Mouse (Mus musculus): ENCODE measurements around the gene Stambpl1.
A peak's percentile ranks its signal among the peaks of the same experiment; 100 is the strongest.

Stambpl1 gene

GRCm38 (mm10) chr19:34237746-34238145 is 45.7 kb downstream of the Stambpl1 start:
- no peak for DNase-seq (ENCODE audit: low read depth, low spot score)

GRCm38 (mm10) chr19:34240273-34241039 is 48.4 kb downstream of the Stambpl1 start:
- no peak for DNase-seq (ENCODE audit: low read depth, low spot score)

DNA sequence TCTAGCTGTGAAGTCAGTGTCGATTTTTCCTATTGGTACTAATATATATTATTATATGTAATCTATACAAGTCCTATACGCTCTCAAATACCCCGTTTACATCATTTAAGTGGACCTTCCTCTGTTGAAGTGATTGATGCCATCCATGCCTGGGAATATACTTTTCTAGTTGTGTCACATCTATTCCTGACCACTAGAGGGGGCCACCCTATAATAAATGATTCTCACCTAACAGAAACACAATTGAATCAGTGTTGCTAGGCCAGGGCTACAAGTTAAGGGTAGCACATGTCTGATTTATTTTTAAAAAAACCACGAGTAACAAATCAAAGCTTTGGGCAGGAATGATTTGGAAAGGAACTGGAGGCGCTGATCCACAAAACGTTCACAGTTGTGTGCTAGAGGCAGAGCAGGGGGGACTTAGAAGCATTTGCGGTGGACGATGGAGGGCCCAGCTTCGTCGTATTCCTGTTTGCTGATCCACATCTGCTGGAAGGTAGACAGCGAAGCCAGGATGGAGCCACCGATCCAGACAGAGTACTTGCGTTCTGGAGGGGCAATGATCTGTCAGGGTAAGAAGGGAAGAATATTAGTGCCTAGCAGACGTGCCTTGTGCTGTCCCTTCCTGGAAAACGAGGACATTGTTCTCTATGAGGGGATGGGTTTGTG is 49.4 kb downstream of the Stambpl1 start:
- DNase-seq (ENCODE audit: low read depth, low spot score): no peak

- no peak for DNase-seq (ENCODE audit: low read depth, low spot score)
These were observed 50.9 kb downstream of the Stambpl1 start for GRCm38 (mm10) chr19:34242925-34243324.

GRCm38 (mm10) chr19:34244056-34244455 is 52.0 kb downstream of the Stambpl1 start:
- peak; percentile 26 for DNase-seq (ENCODE audit: low read depth, low spot score)

DNA sequence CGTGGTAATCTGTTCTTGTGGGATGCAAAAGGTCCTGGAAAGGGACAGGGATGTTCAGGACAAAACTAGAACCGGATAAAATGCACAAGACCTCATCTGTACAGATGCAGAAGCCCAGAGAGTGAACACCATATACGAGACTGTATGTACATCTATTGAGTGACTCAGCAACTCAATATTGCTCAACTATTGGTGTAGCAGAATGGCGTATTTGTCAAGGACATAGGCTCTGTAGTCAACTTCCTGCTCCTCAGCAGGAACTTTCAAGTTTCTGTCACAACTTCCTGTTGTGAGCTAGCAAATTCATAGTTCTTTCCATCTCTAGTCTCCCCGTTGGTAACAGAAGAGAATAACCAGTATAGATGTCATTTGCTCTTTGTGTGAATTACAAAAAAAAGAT is 56.5 kb downstream of the Stambpl1 start:
- DNase-seq (ENCODE audit: low read depth, low spot score): no peak

GRCm38 (mm10) chr19:34250621-34251020 is 58.6 kb downstream of the Stambpl1 start:
- DNase-seq (ENCODE audit: low read depth, low spot score): no peak

DNA sequence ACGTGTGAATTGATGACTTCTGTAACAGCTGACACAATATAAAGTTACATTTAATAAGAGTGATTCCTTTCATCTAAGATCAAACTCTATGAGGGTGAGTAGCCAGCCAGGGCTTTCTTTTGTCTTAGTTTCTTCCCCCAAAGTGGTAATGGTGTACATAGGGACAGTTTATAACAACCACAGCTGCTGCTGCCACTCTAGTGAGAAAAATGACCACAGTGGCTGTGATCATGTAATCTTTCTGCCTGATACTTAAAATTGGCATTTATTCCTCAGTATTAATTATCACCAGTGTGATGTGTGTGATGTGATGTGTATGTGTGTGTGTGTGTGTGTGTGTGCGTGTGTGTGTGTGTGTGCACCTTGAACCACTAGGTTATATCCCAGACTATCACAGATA is 59.9 kb downstream of the Stambpl1 start:
- DNase-seq (ENCODE audit: low read depth, low spot score): no peak

DNA sequence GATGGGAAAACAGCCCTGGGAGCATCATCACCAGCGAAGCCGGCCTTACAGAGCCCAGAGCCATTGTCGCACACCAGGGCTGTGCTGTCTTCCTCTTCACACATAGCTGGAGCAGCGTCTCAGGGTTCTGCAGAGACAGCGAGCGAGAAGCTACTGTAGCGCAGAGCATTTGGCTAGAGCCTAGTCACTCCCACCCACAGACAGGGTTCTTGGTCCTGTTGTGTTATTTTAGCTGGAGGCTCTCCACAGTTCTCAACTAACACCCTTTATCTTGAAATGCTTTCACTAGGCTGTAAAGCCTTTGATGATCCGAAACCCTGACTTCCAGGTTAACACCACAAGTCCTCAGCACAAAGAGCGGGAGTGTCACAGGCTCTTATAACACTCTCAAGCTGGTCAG is 60.4 kb downstream of the Stambpl1 start:
- no peak for DNase-seq (ENCODE audit: low read depth, low spot score)

GRCm38 (mm10) chr19:34254101-34254879 is 62.3 kb downstream of the Stambpl1 start:
- no peak for DNase-seq (ENCODE audit: low read depth, low spot score)

GRCm38 (mm10) chr19:34254880-34255681 is 63.1 kb downstream of the Stambpl1 start, which contains the start of gene Acta2:
Acta2 (minus strand) TSS chr19:34255590.
- DNase-seq (ENCODE audit: low read depth, low spot score): no peak

DNA sequence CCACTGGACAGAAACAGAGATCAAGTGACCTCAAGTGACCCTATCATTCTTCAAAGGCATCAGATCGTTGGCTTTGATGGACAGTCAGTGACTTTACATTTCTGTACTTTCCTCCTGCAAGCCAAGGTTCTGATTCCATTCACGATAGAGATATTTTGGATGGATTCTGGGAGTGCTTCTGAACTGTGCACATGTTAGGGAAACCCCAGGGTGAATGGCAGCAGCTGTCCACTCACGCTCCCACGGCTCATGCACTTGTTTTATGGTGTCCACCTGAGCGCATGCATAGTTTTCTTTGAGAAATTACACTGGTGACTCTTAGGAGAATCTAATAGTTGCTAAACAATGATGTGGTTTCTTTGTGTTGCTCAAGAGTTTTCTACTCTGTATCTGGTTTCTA is 64.1 kb downstream of the Stambpl1 start:
- no peak for DNase-seq (ENCODE audit: low read depth, low spot score)

DNA sequence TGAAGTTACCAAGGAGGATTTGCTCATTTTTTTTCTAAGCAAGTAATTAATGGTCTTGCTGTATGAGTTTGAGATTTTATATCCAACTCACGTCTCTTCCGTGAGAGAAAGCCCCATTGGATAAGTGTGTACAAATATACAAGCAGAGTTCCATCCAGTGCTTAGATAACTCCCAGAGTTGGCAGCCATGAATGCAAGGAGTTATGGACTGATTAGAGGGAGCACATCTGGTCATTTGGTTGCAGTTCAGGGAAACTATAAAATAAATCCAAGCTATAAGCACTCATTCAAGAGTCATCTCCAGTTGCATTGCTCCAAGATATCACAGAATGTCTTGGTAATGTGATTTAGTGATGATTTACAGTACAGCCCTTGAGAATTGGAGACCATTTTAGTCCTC is 64.9 kb downstream of the Stambpl1 start:
- DNase-seq (ENCODE audit: low read depth, low spot score): no peak

DNA sequence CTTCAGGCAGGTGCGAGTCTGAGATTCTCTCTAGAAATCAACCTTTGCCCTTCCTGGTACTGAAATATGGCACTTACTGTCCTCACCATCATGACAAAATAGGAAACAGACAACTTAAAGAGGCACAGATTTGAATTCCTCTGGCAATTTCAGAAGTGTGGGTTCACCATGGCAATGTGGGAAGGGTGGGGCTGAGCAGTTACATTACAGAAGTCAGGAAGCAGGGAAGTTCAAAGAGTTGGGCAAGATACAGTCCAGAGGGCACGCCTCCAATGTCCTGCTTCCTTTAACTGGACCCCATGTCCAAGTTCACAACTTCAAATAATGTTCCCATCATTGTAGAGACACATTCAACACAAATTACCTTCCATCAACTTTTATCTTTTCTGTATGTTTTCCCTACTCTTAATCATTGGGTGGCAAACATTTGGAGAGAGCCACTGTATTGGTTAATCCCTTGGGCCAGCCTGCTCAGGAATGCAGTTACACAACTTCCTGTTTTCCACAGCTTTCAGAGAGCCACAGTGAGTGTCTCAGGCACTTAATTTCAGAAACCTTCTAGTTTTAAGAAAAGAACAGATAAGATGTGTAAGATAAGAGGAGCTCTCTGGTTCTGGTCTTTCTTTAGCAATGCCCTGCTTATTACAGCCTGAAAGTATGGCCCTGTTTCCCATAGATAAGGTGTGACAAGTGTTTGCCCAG is 70.4 kb downstream of the Stambpl1 start:
- no peak for DNase-seq (ENCODE audit: low read depth, low spot score)

GRCm38 (mm10) chr19:34265604-34266193 is 73.7 kb downstream of the Stambpl1 start:
- no peak for DNase-seq (ENCODE audit: low read depth, low spot score)

- no peak for DNase-seq (ENCODE audit: low read depth, low spot score)
These were observed 77.0 kb downstream of the Stambpl1 start for GRCm38 (mm10) chr19:34268991-34269390.

- DNase-seq (ENCODE audit: low read depth, low spot score): no peak
These were observed 78.2 kb downstream of the Stambpl1 start for GRCm38 (mm10) chr19:34270106-34270726.

DNA sequence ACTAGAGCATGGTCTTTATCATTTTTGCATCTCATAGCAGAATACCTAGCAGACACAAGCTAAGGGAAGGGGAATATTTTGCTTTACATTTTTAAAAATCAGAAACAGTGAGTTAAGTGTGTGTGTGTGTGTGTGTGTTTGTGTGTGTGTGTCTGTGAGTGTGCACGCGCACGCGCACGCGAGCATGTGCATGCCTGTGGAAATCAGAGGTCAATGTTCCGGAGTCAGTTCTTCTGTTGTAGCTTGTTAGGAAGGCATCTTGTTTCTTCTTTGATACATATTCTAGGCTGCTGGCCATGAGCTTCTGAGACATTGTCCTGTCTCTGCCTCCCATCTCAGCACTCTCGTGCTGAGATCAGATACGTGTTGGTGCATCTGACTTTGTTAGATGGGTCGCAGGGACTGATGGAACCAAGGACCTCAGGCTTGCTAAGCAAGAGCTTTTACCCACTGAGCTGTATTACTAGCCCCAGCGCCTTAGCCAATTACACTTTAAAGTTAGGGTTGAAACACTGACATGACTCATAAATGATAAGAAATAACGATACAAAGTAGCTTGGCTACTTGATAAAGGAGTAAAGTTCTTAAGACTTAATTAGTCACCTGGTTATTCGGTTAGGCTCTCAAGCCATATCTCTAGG is 78.9 kb downstream of the Stambpl1 start:
- no peak for DNase-seq (ENCODE audit: low read depth, low spot score)

GRCm38 (mm10) chr19:34273073-34273472 is 81.0 kb downstream of the Stambpl1 start:
- DNase-seq (ENCODE audit: low read depth, low spot score): no peak

GRCm38 (mm10) chr19:34278078-34278477 is 86.0 kb downstream of the Stambpl1 start:
- DNase-seq (ENCODE audit: low read depth, low spot score): no peak
